Mouse (Mus musculus): ENCODE results near the gene Cabin1. TPM values are rescaled to one million over a fixed set of nuclear protein-coding genes. Genes with fewer than 3 reads are reported as not detected.
"Not testable (repeated sequence)": the region's sequence is repeated elsewhere in the genome, so short reads cannot be mapped to it uniquely, and the experiment has no call there.

The Cabin1 gene
- polyA plus RNA-seq, 1 experiment from 2014 or later = 39.7 TPM

DNA sequence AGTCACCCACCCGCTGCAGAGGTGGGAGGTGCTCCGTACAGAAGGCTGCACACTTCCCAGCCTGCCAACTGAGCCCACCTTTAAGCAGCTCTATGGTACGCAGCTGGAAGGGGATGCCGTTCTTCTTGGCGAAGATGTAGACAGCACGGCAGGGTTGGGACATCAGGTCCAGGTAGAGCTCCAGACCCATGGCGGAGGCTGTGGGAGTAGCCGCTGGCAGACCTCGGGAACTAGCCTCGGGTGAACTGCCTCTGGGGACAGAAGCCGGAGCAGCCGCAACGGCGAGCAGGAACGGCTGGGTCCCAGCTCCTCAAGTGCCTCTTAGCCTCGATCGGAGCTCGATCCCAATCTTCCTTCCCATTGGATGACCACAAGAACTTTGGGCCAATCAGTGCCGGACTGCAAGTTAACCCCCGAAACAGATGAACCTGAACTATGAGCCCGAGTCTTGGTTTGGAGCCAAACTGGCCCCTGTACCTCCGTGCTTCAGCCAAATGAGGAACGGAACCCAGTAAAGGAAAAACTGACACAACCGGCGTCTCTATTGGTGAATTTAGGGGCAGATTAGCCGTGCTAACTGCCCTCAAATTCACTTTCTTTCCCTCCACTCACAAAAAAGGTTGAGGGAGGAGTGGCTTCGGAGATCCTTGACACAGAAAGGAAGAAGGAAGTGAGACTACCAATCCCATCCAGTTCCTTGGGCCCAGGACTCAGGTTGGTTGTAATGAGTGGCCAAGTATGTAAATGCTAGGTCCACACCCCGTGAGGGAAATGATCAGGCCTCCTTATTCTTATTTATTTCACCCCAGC is 16.8 kb upstream of the Cabin1 start, which contains the start of the genes Gm20441 and Gstt3:
Gene Gm20441, minus strand, starts transcription at position 186 of the 810 bp plus-strand sequence.
Gene Gstt3, minus strand, starts transcription at position 646 of the 810 bp plus-strand sequence.
- peak within 1 kb of the TSS; percentile 61 for H3K4me2 ChIP-seq (replicated peaks)
- H3K27ac ChIP-seq = no peak within 1 kb of the TSS
- 1% methylated on average over 28 of the region's 28 CpGs for WGBS
- H3K4me3 ChIP-seq (replicated peaks) = peak within 1 kb of the TSS; percentile 35
- peak within 1 kb of the TSS; percentile 47 for H3K9ac ChIP-seq (replicated peaks)
- ATAC-seq = 0 out of 2 replicates have a peak, but pooled peaks have one; percentile 48
- no peaks in the 10 kb centered on the region for H3K36me3 ChIP-seq
- peaks cover 55% of the 10 kb centered on the region for H3K27me3 ChIP-seq
- no peaks in the 10 kb centered on the region for H3K9me3 ChIP-seq
- H3K4me1 ChIP-seq (replicated peaks) = peaks cover 11% of the 10 kb centered on the region

DNA sequence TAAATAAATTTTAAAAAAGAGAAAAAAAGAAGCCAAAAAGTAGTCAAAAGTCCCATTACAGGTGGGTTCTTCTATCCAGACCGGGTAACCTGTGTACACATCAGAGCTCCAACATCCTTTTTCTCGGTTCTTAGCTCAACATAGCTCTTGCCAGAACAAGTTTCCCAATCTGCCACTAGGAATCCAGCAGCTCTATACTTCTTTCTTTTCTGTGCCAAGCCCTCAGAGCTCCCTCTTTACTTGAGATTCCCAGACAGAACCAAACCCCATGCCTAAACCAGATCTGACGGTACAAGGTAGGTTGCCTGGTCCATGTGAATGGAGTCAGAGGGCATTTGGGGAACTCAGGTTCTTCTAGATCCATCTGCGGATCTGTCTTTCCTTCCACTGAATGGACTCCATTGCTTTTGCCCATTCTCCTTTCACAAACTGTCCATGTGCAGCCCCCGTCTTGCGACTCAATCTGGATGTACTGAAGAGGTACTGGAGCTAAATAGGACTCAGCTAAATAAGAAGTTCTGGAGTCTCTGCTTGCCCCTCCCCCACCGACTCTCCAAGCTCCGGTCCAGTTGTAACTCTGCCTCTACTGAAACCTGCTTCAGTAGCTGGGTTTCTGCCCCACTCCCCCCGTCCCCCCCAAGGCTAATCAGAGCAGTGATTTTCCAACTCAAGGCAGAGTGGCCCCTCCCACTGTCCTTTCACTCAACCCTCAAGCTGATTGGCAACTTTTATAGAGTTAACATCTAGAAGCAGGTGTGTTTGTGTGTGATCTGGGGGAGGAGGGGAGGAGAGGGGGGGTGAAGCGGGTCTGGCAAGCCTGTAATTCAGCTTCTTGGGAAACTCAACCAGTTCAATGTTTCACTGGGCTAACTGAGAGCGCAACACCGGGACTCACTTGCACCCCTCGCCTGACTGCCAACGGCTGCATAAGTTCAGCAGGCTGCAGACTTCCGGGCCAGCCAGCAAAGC is 15.3 kb upstream of the Cabin1 start:
- H3K27me3 ChIP-seq = peaks cover 64% of the 10 kb centered on the region
- H3K9me3 ChIP-seq = no peaks in the 10 kb centered on the region
- no peaks in the 10 kb centered on the region for H3K36me3 ChIP-seq
- ATAC-seq = no peak
- H3K4me2 ChIP-seq (replicated peaks) = no peak overlapping the region
- no peak overlapping the region for H3K4me3 ChIP-seq (replicated peaks)
- no peak overlapping the region for H3K9ac ChIP-seq (replicated peaks)
- H3K4me1 ChIP-seq (replicated peaks) = peaks cover 11% of the 10 kb centered on the region
- WGBS = 42% methylated on average over 15 of the region's 15 CpGs
- H3K27ac ChIP-seq = no peak overlapping the region

DNA sequence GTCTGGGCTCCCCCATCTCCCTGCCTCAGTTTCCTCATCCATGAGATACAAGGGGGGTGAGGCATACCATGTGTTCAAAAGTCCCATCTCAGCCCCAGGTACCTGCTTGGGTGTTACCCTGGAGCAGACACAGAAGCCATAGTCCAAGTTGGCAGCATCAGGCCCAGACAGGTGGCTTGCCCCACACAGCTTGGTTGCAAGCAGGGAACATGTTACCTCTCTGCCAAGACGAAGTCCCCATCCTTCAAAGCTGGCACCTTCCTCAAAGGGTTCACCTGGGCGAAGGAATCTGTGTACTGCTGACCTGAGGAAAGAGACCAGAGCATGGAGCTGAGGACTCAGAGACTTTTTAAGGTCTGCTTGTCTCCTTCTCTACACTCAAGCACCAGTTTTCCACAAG is 13.7 kb upstream of the Cabin1 start:
- no peak for ATAC-seq
- 71% methylated on average over 2 of the region's 2 CpGs for WGBS
- Histone ChIP-seq H3K4me3 (replicated peaks) (no peak overlapping the region), H3K9ac (replicated peaks) (no peak overlapping the region), H3K4me2 (replicated peaks) (no peak overlapping the region), H3K27me3 (peaks cover 65% of the 10 kb centered on the region), H3K4me1 (replicated peaks) (peaks cover 11% of the 10 kb centered on the region), H3K36me3 (no peaks in the 10 kb centered on the region), H3K27ac (no peak overlapping the region), H3K9me3 (no peaks in the 10 kb centered on the region)

DNA sequence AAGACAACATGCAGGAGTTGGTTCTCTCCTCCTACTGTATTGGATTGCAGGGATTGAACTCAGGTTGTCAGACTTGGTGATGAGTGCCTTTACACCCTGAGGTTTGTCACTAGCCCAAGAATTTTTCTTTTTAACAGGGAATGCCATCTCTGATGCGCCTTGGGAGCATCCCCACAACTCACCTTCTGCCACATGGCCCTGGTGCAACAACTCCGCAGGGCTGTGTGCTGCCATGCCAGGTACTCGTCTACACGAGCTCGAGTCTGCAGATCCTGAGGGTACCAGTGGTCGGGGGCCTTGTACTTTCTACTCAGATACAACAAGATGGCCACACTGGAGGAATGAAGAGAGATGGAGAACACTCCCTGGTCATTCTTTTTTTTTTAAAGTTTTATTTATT is 12.4 kb upstream of the Cabin1 start:
- Histone ChIP-seq H3K9me3 (no peaks in the 10 kb centered on the region), H3K36me3 (no peaks in the 10 kb centered on the region), H3K4me1 (replicated peaks) (peaks cover 20% of the 10 kb centered on the region), H3K4me2 (replicated peaks) (no peak overlapping the region), H3K27me3 (peaks cover 53% of the 10 kb centered on the region), H3K4me3 (replicated peaks) (no peak overlapping the region), H3K27ac (no peak overlapping the region), H3K9ac (replicated peaks) (no peak overlapping the region)
- WGBS = 85% methylated on average over 6 of the region's 6 CpGs
- ATAC-seq = no peak

DNA sequence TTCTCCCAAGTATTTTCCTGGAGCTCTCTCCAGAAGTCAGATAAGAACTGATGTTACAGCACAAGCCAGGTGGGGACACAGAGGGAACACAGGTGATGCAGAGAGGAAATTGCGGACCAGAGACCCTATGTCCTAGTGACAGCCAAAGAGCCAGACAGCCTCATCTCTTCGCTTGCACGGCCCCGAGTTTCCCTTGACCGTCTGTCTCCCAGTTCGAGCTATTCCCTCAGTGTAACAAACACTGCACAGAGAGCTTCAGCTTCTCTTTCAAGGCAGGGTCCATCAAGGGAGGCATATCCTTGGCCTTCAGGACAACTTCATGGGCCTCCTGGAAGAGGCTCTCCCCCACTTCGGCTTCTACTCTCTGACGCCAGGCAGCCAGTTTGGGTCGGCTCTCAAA is 10.4 kb upstream of the Cabin1 start:
- 90% methylated on average over 9 of the region's 9 CpGs for WGBS
- H3K36me3 ChIP-seq = no peaks in the 10 kb centered on the region
- H3K4me2 ChIP-seq (replicated peaks) = no peak overlapping the region
- H3K27ac ChIP-seq = no peak overlapping the region
- no peaks in the 10 kb centered on the region for H3K9me3 ChIP-seq
- no peak overlapping the region for H3K9ac ChIP-seq (replicated peaks)
- H3K4me1 ChIP-seq (replicated peaks) = peaks cover 9% of the 10 kb centered on the region
- no peak for ATAC-seq
- peaks cover 33% of the 10 kb centered on the region for H3K27me3 ChIP-seq
- no peak overlapping the region for H3K4me3 ChIP-seq (replicated peaks)

DNA sequence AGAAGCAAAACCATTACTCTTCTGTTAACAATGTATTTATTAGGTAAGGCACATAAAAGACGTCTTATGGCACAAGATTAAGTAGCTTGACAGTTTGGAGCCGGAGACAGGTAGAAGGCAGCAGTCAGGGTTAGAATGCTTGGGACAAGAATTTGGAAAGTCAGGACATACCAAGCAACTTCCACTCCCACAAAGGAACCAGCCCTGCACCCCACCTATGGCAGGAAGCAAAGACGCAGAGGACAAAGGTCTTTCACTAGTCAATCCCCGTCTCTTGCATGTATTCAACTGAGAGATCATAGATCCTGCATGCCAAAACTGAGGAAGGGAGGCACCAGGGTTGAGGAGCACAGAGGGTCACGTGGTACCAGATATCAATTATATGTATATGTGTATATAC is 10.0 kb upstream of the Cabin1 start:
- Histone ChIP-seq H3K27ac (no peak overlapping the region), H3K36me3 (no peaks in the 10 kb centered on the region), H3K4me2 (replicated peaks) (no peak overlapping the region), H3K4me3 (replicated peaks) (no peak overlapping the region), H3K27me3 (peaks cover 28% of the 10 kb centered on the region), H3K9ac (replicated peaks) (no peak overlapping the region), H3K4me1 (replicated peaks) (peaks cover 9% of the 10 kb centered on the region), H3K9me3 (no peaks in the 10 kb centered on the region)
- ATAC-seq = no peak
- 93% methylated on average over 5 of the region's 5 CpGs for WGBS

DNA sequence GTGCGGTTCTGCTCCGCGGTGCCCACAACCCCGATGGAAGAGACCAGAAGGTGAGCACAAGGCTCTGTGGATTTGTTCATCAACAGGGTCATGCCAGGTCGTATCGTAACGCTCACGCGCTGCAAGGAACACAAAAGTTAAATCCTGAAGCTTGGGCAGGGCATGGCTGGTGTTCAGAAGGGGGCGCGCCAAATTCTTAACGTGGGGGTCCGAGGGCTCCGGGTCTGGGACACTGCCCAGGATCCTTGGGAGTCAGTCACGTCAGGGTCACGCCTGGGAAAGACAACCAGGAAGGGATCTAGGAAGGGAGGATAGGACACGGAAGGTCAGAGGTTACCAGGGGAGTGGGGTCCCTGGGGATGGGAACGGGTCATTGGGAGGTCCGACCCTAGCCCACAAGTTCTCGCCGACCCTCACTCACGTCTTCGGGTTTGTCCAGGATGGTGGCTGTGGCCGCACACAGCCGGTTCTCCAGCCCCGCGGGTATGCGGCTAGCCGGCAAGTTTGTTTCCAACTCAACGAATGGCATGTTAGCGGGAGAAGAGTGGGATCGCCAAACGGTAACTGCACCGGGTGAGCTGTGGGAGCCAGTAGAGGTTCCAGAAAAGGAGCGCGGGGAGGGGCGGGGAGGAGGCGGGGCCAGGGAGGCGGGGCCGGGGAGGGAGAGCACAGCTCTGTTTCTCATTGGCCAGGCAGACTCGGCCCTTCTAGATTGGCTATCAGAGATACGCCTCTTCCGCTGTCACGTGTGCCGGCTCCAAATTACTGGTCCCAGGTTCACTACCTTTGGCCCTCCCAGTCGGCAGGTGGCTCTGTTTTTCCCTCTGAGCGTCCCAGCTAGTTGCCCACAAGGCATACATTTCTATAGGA is 8.9 kb upstream of the Cabin1 start, which contains the start of gene Ddt:
Gene Ddt, minus strand, starts transcription at position 620 of the 870 bp plus-strand sequence.
- Histone ChIP-seq H3K27me3 (peaks cover 19% of the 10 kb centered on the region), H3K27ac (no peak within 1 kb of the TSS), H3K4me1 (replicated peaks) (peaks cover 9% of the 10 kb centered on the region), H3K4me3 (replicated peaks) (peak within 1 kb of the TSS; percentile 68), H3K9me3 (no peaks in the 10 kb centered on the region), H3K4me2 (replicated peaks) (peak within 1 kb of the TSS; percentile 92), H3K9ac (replicated peaks) (peak within 1 kb of the TSS; percentile 77), H3K36me3 (no peaks in the 10 kb centered on the region)
- WGBS = under 1% methylated on average over 47 of the region's 47 CpGs
- ATAC-seq = peak; percentile 96

DNA sequence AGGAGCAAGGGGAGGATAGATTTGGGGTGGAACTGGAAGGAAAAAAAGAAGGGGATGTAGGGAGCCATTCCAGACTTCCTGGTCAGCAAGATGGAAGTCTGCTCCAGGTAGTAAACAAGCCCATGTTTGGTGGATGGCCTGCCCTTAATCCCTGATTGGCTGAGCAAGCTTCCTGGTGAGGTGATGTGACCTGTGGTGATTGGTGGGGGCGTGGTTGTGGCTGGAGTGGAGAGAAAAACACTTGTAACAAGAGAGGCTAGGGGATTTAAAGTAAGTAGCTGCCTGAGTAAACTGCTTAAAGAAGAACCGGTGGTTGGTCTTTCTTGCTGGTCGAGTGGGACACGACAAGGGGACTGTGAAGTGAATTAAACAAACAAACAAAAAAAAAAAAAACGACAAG is 3.6 kb upstream of the Cabin1 start:
- 30% methylated on average over 5 of the region's 5 CpGs for WGBS
- H3K36me3 ChIP-seq; ATAC-seq; H3K9ac ChIP-seq (replicated peaks); H3K4me3 ChIP-seq (replicated peaks); H3K9me3 ChIP-seq; H3K27ac ChIP-seq; H3K4me2 ChIP-seq (replicated peaks); H3K27me3 ChIP-seq: not testable (repeated sequence)
- H3K4me1 ChIP-seq (replicated peaks) = peaks cover 18% of the 10 kb centered on the region

DNA sequence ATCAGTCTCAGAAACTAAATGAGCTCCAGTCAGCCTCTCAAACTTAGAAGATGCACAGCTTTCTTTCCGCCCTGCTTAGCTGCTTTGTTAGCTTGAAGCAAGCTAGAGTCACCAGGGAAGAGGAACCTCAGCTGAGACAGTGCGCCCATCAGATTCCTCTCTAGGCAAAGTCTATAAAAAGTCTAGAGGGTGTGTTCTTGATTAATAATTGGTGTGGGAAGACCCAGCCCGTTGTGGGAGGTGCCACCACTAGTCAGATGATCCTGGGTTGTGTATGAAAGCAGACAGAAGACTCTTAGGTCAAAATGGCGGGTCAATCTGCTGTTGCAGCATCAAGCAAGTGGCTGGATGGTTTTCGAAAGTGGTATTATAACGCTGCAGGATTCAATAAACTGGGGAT is 2.7 kb upstream of the Cabin1 start:
- 85% methylated on average over 6 of the region's 6 CpGs for WGBS
- Histone ChIP-seq H3K9ac (replicated peaks) (no peak overlapping the region), H3K4me2 (replicated peaks) (no peak overlapping the region), H3K4me3 (replicated peaks) (no peak overlapping the region), H3K4me1 (replicated peaks) (peaks cover 15% of the 10 kb centered on the region), H3K27me3 (no peaks in the 10 kb centered on the region), H3K9me3 (no peaks in the 10 kb centered on the region), H3K36me3 (no peaks in the 10 kb centered on the region), H3K27ac (no peak overlapping the region)
- no peak for ATAC-seq

DNA sequence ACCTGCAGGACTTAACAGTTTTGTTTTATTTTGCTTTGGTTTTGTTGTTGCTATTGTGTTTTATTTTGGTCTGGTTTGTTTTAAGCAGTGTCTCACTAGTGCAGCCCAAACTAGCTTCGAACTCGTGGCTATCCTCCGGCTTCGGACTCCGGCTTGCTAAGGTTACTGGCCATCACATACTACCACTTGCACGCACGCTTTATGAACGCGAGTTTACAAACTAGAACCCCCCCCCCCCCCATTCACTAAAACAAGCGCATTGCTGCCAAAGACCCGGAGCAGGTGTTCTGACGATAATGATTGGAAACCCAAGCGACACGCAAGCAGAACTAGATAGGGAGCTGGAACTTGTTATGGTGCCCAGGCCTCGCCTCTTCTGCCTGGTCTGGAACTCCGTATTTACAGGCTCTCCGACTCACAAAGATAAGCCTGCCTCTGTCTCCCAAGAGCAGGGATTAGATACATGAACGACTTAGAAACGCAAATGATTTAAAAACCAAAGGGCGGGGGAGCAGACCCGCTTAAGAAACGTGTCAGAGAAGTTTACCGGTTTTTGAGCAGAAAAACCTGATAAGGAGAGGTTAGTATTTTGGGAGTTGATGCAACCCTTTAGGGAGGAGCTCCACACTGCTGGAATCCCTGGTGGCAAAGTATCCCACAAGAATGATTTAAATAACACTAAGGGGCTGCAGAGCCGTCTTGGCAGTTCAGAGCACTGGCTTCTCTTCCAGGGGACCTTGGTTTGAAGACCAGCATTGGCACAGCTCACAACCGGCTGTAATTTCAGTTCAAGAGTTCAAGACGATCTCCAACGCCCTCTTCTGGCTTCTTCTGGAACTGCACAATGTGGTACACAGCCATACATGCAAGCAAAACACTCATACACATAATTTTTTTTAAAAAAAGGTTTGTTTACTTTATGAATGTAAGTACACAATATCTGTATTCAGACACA is 655 bp upstream of the Cabin1 start:
- Histone ChIP-seq H3K27me3 (no peaks in the 10 kb centered on the region), H3K36me3 (peaks cover 8% of the 10 kb centered on the region), H3K4me2 (replicated peaks) (peak overlapping the region; percentile 86), H3K9ac (replicated peaks) (peak overlapping the region; percentile 55), H3K4me1 (replicated peaks) (peaks cover 18% of the 10 kb centered on the region), H3K9me3 (no peaks in the 10 kb centered on the region), H3K4me3 (replicated peaks) (peak overlapping the region; percentile 77), H3K27ac (peak overlapping the region; percentile 77)
- WGBS = under 1% methylated on average over 27 of the region's 27 CpGs
- ATAC-seq = peak; percentile 65
